Mouse (Mus musculus) hindbrain, embryonic 12.5 days (tissue): ENCODE results near the gene Klhl8. TPM values are rescaled to one million over a fixed set of nuclear protein-coding genes. Genes with fewer than 3 reads are reported as not detected.
"Not testable (repeated sequence)": the region's sequence is repeated elsewhere in the genome, so short reads cannot be mapped to it uniquely, and the experiment has no call there.

Source experiments
- ATAC-seq: fragments of 200-750 bp; cut with Nextera tagmentation; 2 replicates; pipeline ENCODE4 v1.8.0; 2017; ENCODE audit warnings: moderate TSS enrichment; ENCODE audit not compliant: low FRiP score
- H3K27ac ChIP-seq: fragments of 300-500 bp; sonication (generic); 2 replicates; pipeline ENCODE4 v1.5.1; 2016; ENCODE audit warnings: mild to moderate bottlenecking
- H3K27me3 ChIP-seq: fragments of 300-500 bp; sonication (generic); 2 replicates; pipeline ENCODE4 v1.6.1; 2016; ENCODE audit warnings: mild to moderate bottlenecking
- H3K36me3 ChIP-seq: fragments of 300-500 bp; sonication (generic); 2 replicates; pipeline ENCODE4 v1.6.1; 2016; ENCODE audit warnings: mild to moderate bottlenecking
- H3K4me1 ChIP-seq: fragments of 300-500 bp; sonication (generic); 2 replicates; pipeline ENCODE4 v1.6.1; 2016
- H3K4me2 ChIP-seq: fragments of 300-500 bp; sonication (generic); replicated peaks from 2 replicates; pipeline ENCODE4 v1.6.1; 2016; ENCODE audit warnings: mild to moderate bottlenecking
- H3K4me3 ChIP-seq: fragments of 300-500 bp; sonication (generic); 2 replicates; pipeline ENCODE4 v1.5.1; 2016; ENCODE audit warnings: mild to moderate bottlenecking
- H3K9ac ChIP-seq: fragments of 300-500 bp; sonication (generic); 2 replicates; pipeline ENCODE4 v1.6.1; 2016; ENCODE audit warnings: mild to moderate bottlenecking, moderate library complexity
- H3K9me3 ChIP-seq: fragments of 300-500 bp; sonication (generic); replicated peaks from 2 replicates; pipeline ENCODE4 v1.6.1; 2016; ENCODE audit warnings: mild to moderate bottlenecking
- WGBS: fragments of 180-500 bp; shearing (Covaris S2); methylation state at CpG from one replicate; pipeline ENCODE4 v1.1.7; 2016; 5-methylcytosine and 5-hydroxymethylcytosine counted together
- polyA plus RNA-seq: library from polyadenylated mRNA; unstranded; fragments of >200 nt; fragmentation: Nextera tagmentation; extraction: Ambion mirVana; gene quantifications from 2 replicates; pipeline ENCODE4 v1.2.1, GENCODE M21; 2016

Gene Klhl8
- 20.1 and 20.3 TPM in 2 replicates for polyA plus RNA-seq

GRCm38 (mm10) chr5:103910748-103911409, at the start of gene Klhl8:
Gene Klhl8 (minus strand): TSS chr5:103911259.
- WGBS = under 1% methylated on average over 40 of the region's 86 CpGs
- ATAC-seq = peak; percentile 98

GRCm38 (mm10) chr5:103954638-103955037, 43.6 kb upstream of the Klhl8 start:
- no peaks in the 10 kb centered on the region for H3K4me1 ChIP-seq
- no peaks in the 10 kb centered on the region for H3K27me3 ChIP-seq
- H3K4me2 ChIP-seq = no peak overlapping the region
- no peak overlapping the region for H3K9ac ChIP-seq
- no peak for ATAC-seq
- no peak overlapping the region for H3K27ac ChIP-seq
- 87% methylated on average over 5 of the region's 5 CpGs for WGBS
- no peaks in the 10 kb centered on the region for H3K9me3 ChIP-seq
- H3K4me3 ChIP-seq = no peak overlapping the region
- no peaks in the 10 kb centered on the region for H3K36me3 ChIP-seq

More at GRCm38 (mm10) chr5:103910748-103911409, at the start of gene Klhl8:
- H3K27ac ChIP-seq = peak within 1 kb of the TSS; percentile 90
- peak within 1 kb of the TSS; percentile 85 for H3K4me3 ChIP-seq
- no peaks in the 10 kb centered on the region for H3K36me3 ChIP-seq
- H3K9me3 ChIP-seq = no peaks in the 10 kb centered on the region
- H3K4me2 ChIP-seq = peak within 1 kb of the TSS; percentile 64
- peak within 1 kb of the TSS; percentile 90 for H3K9ac ChIP-seq
- no peaks in the 10 kb centered on the region; the same call in none of the 2 replicates for H3K27me3 ChIP-seq
- H3K4me1 ChIP-seq = 0 out of 2 replicates have a peak, but pooled peaks cover 3% of the 10 kb centered on the region

- Histone ChIP-seq H3K27ac (no peak overlapping the region), H3K36me3 (no peaks in the 10 kb centered on the region), H3K4me2 (no peak overlapping the region), H3K27me3 (no peaks in the 10 kb centered on the region), H3K9me3 (no peaks in the 10 kb centered on the region), H3K4me3 (no peak overlapping the region), H3K9ac (no peak overlapping the region), H3K4me1 (no peaks in the 10 kb centered on the region)
- WGBS = 85% methylated on average over 10 of the region's 10 CpGs
- ATAC-seq = no peak
Measured at GRCm38 (mm10) chr5:103953135-103954083, 42.4 kb upstream of the Klhl8 start.

GRCm38 (mm10) chr5:103950138-103950537, 39.1 kb upstream of the Klhl8 start:
- ATAC-seq, H3K4me2 ChIP-seq, H3K36me3 ChIP-seq, H3K27me3 ChIP-seq, H3K4me1 ChIP-seq, H3K9me3 ChIP-seq, H3K9ac ChIP-seq, H3K27ac ChIP-seq, H3K4me3 ChIP-seq: not testable (repeated sequence)
- WGBS = 93% methylated on average over 15 of the region's 15 CpGs

GRCm38 (mm10) chr5:103943183-103943582, 32.1 kb upstream of the Klhl8 start:
- peaks cover 13% of the 10 kb centered on the region for H3K4me1 ChIP-seq
- no peak overlapping the region for H3K9ac ChIP-seq
- no peaks in the 10 kb centered on the region for H3K36me3 ChIP-seq
- H3K4me3 ChIP-seq = no peak overlapping the region
- H3K4me2 ChIP-seq = no peak overlapping the region
- no peak overlapping the region for H3K27ac ChIP-seq
- peaks cover 28% of the 10 kb centered on the region for H3K27me3 ChIP-seq
- 40% methylated on average over 6 of the region's 6 CpGs for WGBS
- ATAC-seq = no peak
- no peaks in the 10 kb centered on the region for H3K9me3 ChIP-seq

GRCm38 (mm10) chr5:103939856-103940255, 28.8 kb upstream of the Klhl8 start:
- Histone ChIP-seq H3K27ac (no peak overlapping the region), H3K27me3 (peaks cover 39% of the 10 kb centered on the region), H3K9me3 (no peaks in the 10 kb centered on the region), H3K36me3 (no peaks in the 10 kb centered on the region), H3K4me3 (no peak overlapping the region), H3K4me2 (no peak overlapping the region), H3K4me1 (peaks cover 24% of the 10 kb centered on the region), H3K9ac (no peak overlapping the region)
- ATAC-seq = no peak
- WGBS = 72% methylated on average over 1 of the region's 1 CpGs

GRCm38 (mm10) chr5:103939350-103939652, 28.2 kb upstream of the Klhl8 start:
- WGBS = 62% methylated on average over 7 of the region's 7 CpGs
- peaks cover 34% of the 10 kb centered on the region for H3K27me3 ChIP-seq
- peaks cover 24% of the 10 kb centered on the region for H3K4me1 ChIP-seq

GRCm38 (mm10) chr5:103938547-103939349, 27.7 kb upstream of the Klhl8 start:
- peak overlapping the region; percentile 19 for H3K4me2 ChIP-seq
- no peaks in the 10 kb centered on the region for H3K9me3 ChIP-seq
- H3K27me3 ChIP-seq = peaks cover 28% of the 10 kb centered on the region
- ATAC-seq = peak; percentile 87
- no peak overlapping the region for H3K9ac ChIP-seq
- H3K27ac ChIP-seq = peak overlapping the region; percentile 25
- no peaks in the 10 kb centered on the region for H3K36me3 ChIP-seq
- H3K4me1 ChIP-seq = peaks cover 24% of the 10 kb centered on the region
- H3K4me3 ChIP-seq = no peak overlapping the region
- 23% methylated on average over 11 of the region's 11 CpGs for WGBS

More at GRCm38 (mm10) chr5:103939350-103939652, 28.2 kb upstream of the Klhl8 start:
- Histone ChIP-seq H3K27ac (peak overlapping the region; percentile 25; the same call in 1 of the 2 replicates), H3K4me2 (peak overlapping the region; percentile 19), H3K9ac (no peak overlapping the region), H3K9me3 (no peaks in the 10 kb centered on the region), H3K4me3 (no peak overlapping the region), H3K36me3 (no peaks in the 10 kb centered on the region)
- ATAC-seq = peak; percentile 62

GRCm38 (mm10) chr5:103936906-103937589, 26.0 kb upstream of the Klhl8 start:
- Histone ChIP-seq H3K9me3 (0 out of 2 replicates have a peak, but pooled peaks cover 6% of the 10 kb centered on the region), H3K4me3 (no peak overlapping the region), H3K4me1 (peaks cover 24% of the 10 kb centered on the region), H3K27me3 (peaks cover 19% of the 10 kb centered on the region), H3K4me2 (0 out of 2 replicates have a peak overlapping the region, but pooled peaks have one; percentile 2), H3K9ac (no peak overlapping the region), H3K36me3 (no peaks in the 10 kb centered on the region), H3K27ac (0 out of 2 replicates have a peak overlapping the region, but pooled peaks have one; percentile 44)
- WGBS = 42% methylated on average over 14 of the region's 14 CpGs
- ATAC-seq = no peak

- not testable (repeated sequence) for H3K4me1 ChIP-seq, H3K9me3 ChIP-seq, H3K4me3 ChIP-seq, H3K9ac ChIP-seq, H3K4me2 ChIP-seq, H3K36me3 ChIP-seq, H3K27ac ChIP-seq, ATAC-seq
- H3K27me3 ChIP-seq = peaks cover 20% of the 10 kb centered on the region
Measured at GRCm38 (mm10) chr5:103931924-103932323, 20.9 kb upstream of the Klhl8 start.

- no peak overlapping the region for H3K9ac ChIP-seq
- no peak overlapping the region for H3K4me3 ChIP-seq
- H3K9me3 ChIP-seq = 0 out of 2 replicates have a peak, but pooled peaks cover 6% of the 10 kb centered on the region
- 67% methylated on average over 5 of the region's 5 CpGs for WGBS
- H3K4me2 ChIP-seq = no peak overlapping the region
- peaks cover 13% of the 10 kb centered on the region for H3K27me3 ChIP-seq
- H3K36me3 ChIP-seq = no peaks in the 10 kb centered on the region
- ATAC-seq = no peak
- peaks cover 3% of the 10 kb centered on the region; the same call in 1 of the 2 replicates for H3K4me1 ChIP-seq
- H3K27ac ChIP-seq = no peak overlapping the region
Measured at GRCm38 (mm10) chr5:103930511-103930910, 19.5 kb upstream of the Klhl8 start.
